Mouse (Mus musculus): ENCODE data around the gene Cnga1. TPM values are rescaled to one million over a fixed set of nuclear protein-coding genes. Genes with fewer than 3 reads are reported as not detected.

Cnga1 gene
- total RNA-seq, 1 experiment: not detected

DNA sequence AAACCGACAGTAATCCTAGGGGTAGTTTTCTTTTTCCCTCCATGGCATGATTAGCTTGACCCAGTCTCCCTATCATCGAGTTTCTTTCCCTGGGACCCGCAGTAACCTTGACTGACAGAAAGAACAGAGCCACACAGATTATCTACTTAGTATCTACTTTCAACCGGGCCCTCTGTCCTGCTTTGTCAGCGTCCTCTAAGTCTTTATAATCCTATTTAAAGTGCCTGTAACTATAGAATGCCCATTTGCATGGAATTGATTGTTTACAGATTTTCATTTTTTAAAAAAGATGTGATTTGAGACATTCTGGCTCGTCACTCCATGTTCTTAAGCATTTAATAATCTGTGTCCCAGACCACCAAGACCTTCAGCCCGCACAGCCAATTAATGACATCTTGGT is 420 bp downstream of the Cnga1 start:
- DNase-seq (ENCODE audit: low read depth, low spot score): no peak
- no peaks in the 10 kb centered on the region for H3K9me3 ChIP-seq (ENCODE audit: control insufficient read depth, insufficient read depth, low read depth, low read length)
- in situ Hi-C loops (cut with MboI; ENCODE audit: low sequenced_read_pairs in 2 of 2, unreplicated experiment in 2 of 2): no loop called here
- H3K4me1 ChIP-seq (ENCODE audit: control insufficient read depth in 2 of 2, insufficient read depth in 2 of 2, low read length in 2 of 2, poor library complexity in 1 of 2): peaks cover 1 to 5% of the 10 kb centered on the region in 2 experiments; a peak in 2 of 4 replicates
- H3K36me3 ChIP-seq (ENCODE audit: control insufficient read depth, insufficient read depth, low read length, poor library complexity, severe bottlenecking): no peaks in the 10 kb centered on the region
- no peak overlapping the region for H3K4me3 ChIP-seq (ENCODE audit: insufficient read depth in 1 of 2, low read depth in 1 of 2, low read length in 2 of 2, poor library complexity in 1 of 2, severe bottlenecking in 1 of 2)
- H3K27ac ChIP-seq (ENCODE audit: insufficient read depth, low read depth, low read length, poor library complexity, severe bottlenecking): no peak overlapping the region
- TF ChIP-seq ZNF384 (IDR thresholded peaks at IDR 0.05; ENCODE audit: low read depth, low read length): no peak
- TF ChIP-seq MAFK (IDR thresholded peaks at IDR 0.05; ENCODE audit: insufficient read depth, low read depth, low read length): no peak
- TF ChIP-seq ZC3H11A (IDR thresholded peaks at IDR 0.05; ENCODE audit: borderline replicate concordance, low read depth, low read length): no peak
- no peak for TF ChIP-seq CHD2 (IDR thresholded peaks at IDR 0.05; ENCODE audit: low read depth, low read length)
- TF ChIP-seq HCFC1 (IDR thresholded peaks at IDR 0.05; ENCODE audit: borderline replicate concordance, insufficient read depth, low read length): no peak
- no peak overlapping the region for H3K9ac ChIP-seq (ENCODE audit: insufficient read depth, low read depth, low read length, poor library complexity, severe bottlenecking)

GRCm38 (mm10) chr5:72640072-72640471 is 4.0 kb downstream of the Cnga1 start:
- Histone ChIP-seq H3K4me3 (ENCODE audit: insufficient read depth in 1 of 2, low read depth in 1 of 2, low read length in 2 of 2, poor library complexity in 1 of 2, severe bottlenecking in 1 of 2) (no peak overlapping the region), H3K9me3 (ENCODE audit: control insufficient read depth, insufficient read depth, low read depth, low read length) (no peaks in the 10 kb centered on the region), H3K27ac (ENCODE audit: insufficient read depth, low read depth, low read length, poor library complexity, severe bottlenecking) (no peak overlapping the region), H3K9ac (ENCODE audit: insufficient read depth, low read depth, low read length, poor library complexity, severe bottlenecking) (no peak overlapping the region), H3K4me1 (ENCODE audit: control insufficient read depth in 2 of 2, insufficient read depth in 2 of 2, low read length in 2 of 2, poor library complexity in 1 of 2) (no peaks in the 10 kb centered on the region), H3K36me3 (ENCODE audit: control insufficient read depth, insufficient read depth, low read length, poor library complexity, severe bottlenecking) (no peaks in the 10 kb centered on the region)
- DNase-seq (ENCODE audit: low read depth, low spot score): no peak
- in situ Hi-C loops (cut with MboI; ENCODE audit: low sequenced_read_pairs in 2 of 2, unreplicated experiment in 2 of 2): no loop called here
- no peak for TF ChIP-seq CHD2 (IDR thresholded peaks at IDR 0.05; ENCODE audit: low read depth, low read length)
- TF ChIP-seq MAFK (IDR thresholded peaks at IDR 0.05; ENCODE audit: insufficient read depth, low read depth, low read length): no peak
- no peak for TF ChIP-seq ZNF384 (IDR thresholded peaks at IDR 0.05; ENCODE audit: low read depth, low read length)
- TF ChIP-seq HCFC1 (IDR thresholded peaks at IDR 0.05; ENCODE audit: borderline replicate concordance, insufficient read depth, low read length): no peak
- TF ChIP-seq ZC3H11A (IDR thresholded peaks at IDR 0.05; ENCODE audit: borderline replicate concordance, low read depth, low read length): no peak

DNA sequence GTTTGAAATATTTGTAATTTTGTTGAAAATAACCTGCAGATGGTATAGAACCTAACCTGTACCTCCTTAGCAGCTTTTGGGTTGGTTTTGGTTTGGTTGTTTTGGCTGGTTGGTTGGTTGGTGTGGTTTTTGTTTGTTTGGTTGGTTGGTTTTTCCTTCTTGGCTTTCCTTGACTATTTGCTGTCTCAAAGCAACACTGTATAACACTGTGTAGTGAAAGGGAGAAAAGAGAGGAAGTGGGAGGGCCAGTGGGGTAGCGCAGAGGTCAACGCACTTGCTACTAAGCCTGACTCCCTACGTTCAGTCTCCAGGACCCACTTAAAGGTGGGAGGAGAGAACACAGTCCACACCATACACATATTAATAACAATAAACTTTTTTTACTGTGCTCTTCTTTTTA is 7.5 kb downstream of the Cnga1 start:
- H3K4me3 ChIP-seq (ENCODE audit: insufficient read depth in 1 of 2, low read depth in 1 of 2, low read length in 2 of 2, poor library complexity in 1 of 2, severe bottlenecking in 1 of 2): no peak overlapping the region

GRCm38 (mm10) chr5:72636122-72636521 is 8.0 kb downstream of the Cnga1 start:
- TF ChIP-seq MAFK (IDR thresholded peaks at IDR 0.05; ENCODE audit: insufficient read depth, low read depth, low read length) (no peak), HCFC1 (IDR thresholded peaks at IDR 0.05; ENCODE audit: borderline replicate concordance, insufficient read depth, low read length) (no peak), ZC3H11A (IDR thresholded peaks at IDR 0.05; ENCODE audit: borderline replicate concordance, low read depth, low read length) (no peak), CHD2 (IDR thresholded peaks at IDR 0.05; ENCODE audit: low read depth, low read length) (no peak), ZNF384 (IDR thresholded peaks at IDR 0.05; ENCODE audit: low read depth, low read length) (no peak)
- in situ Hi-C loops (cut with MboI; ENCODE audit: low sequenced_read_pairs in 2 of 2, unreplicated experiment in 2 of 2): no loop called here
- Histone ChIP-seq H3K36me3 (ENCODE audit: control insufficient read depth, insufficient read depth, low read length, poor library complexity, severe bottlenecking) (no peaks in the 10 kb centered on the region), H3K9ac (ENCODE audit: insufficient read depth, low read depth, low read length, poor library complexity, severe bottlenecking) (no peak overlapping the region), H3K9me3 (ENCODE audit: control insufficient read depth, insufficient read depth, low read depth, low read length) (no peaks in the 10 kb centered on the region), H3K4me3 (ENCODE audit: insufficient read depth in 1 of 2, low read depth in 1 of 2, low read length in 2 of 2, poor library complexity in 1 of 2, severe bottlenecking in 1 of 2) (no peak overlapping the region), H3K4me1 (ENCODE audit: control insufficient read depth in 2 of 2, insufficient read depth in 2 of 2, low read length in 2 of 2, poor library complexity in 1 of 2) (no peaks in the 10 kb centered on the region), H3K27ac (ENCODE audit: insufficient read depth, low read depth, low read length, poor library complexity, severe bottlenecking) (no peak overlapping the region)
- DNase-seq (ENCODE audit: low read depth, low spot score): no peak

More for the DNA sequence above, 7.5 kb downstream of the Cnga1 start:
- H3K9ac ChIP-seq (ENCODE audit: insufficient read depth, low read depth, low read length, poor library complexity, severe bottlenecking): no peak overlapping the region
- no peak for DNase-seq (ENCODE audit: low read depth, low spot score)
- H3K4me1 ChIP-seq (ENCODE audit: control insufficient read depth in 2 of 2, insufficient read depth in 2 of 2, low read length in 2 of 2, poor library complexity in 1 of 2): no peaks in the 10 kb centered on the region
- in situ Hi-C loops (cut with MboI; ENCODE audit: low sequenced_read_pairs in 2 of 2, unreplicated experiment in 2 of 2): no loop called here
- no peaks in the 10 kb centered on the region for H3K9me3 ChIP-seq (ENCODE audit: control insufficient read depth, insufficient read depth, low read depth, low read length)
- H3K27ac ChIP-seq (ENCODE audit: insufficient read depth, low read depth, low read length, poor library complexity, severe bottlenecking): no peak overlapping the region
- TF ChIP-seq HCFC1 (IDR thresholded peaks at IDR 0.05; ENCODE audit: borderline replicate concordance, insufficient read depth, low read length): no peak
- TF ChIP-seq MAFK (IDR thresholded peaks at IDR 0.05; ENCODE audit: insufficient read depth, low read depth, low read length): no peak
- no peak for TF ChIP-seq ZC3H11A (IDR thresholded peaks at IDR 0.05; ENCODE audit: borderline replicate concordance, low read depth, low read length)
- TF ChIP-seq ZNF384 (IDR thresholded peaks at IDR 0.05; ENCODE audit: low read depth, low read length): no peak
- no peak for TF ChIP-seq CHD2 (IDR thresholded peaks at IDR 0.05; ENCODE audit: low read depth, low read length)
- H3K36me3 ChIP-seq (ENCODE audit: control insufficient read depth, insufficient read depth, low read length, poor library complexity, severe bottlenecking): no peaks in the 10 kb centered on the region

DNA sequence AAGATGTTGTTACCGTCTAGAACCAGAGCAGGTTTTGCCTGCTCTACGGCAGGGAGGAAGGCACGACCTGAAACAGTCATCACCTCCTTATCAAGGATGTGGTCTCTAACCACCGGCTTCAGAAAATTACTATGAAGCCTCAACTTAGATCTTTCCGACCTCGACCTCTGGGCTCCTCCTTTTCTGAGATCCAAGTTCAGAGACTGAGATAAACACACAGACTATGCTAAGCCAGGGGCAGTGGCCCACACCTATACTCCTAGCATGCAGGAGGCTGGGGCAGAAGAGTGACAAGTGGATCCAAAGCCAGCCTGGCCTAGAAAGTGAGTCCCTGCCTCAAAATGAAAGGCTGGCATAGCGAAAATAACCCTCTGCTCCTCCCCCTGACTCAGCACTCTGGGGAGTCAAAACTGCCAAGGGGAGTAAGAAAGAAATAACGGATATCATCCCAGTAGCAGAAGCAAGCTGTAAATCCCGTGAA is 9.2 kb downstream of the Cnga1 start:
- Histone ChIP-seq H3K36me3 (ENCODE audit: control insufficient read depth, insufficient read depth, low read length, poor library complexity, severe bottlenecking) (no peaks in the 10 kb centered on the region), H3K4me1 (ENCODE audit: control insufficient read depth in 2 of 2, insufficient read depth in 2 of 2, low read length in 2 of 2, poor library complexity in 1 of 2) (no peaks in the 10 kb centered on the region), H3K4me3 (ENCODE audit: insufficient read depth in 1 of 2, low read depth in 1 of 2, low read length in 2 of 2, poor library complexity in 1 of 2, severe bottlenecking in 1 of 2) (no peak overlapping the region), H3K9ac (ENCODE audit: insufficient read depth, low read depth, low read length, poor library complexity, severe bottlenecking) (no peak overlapping the region), H3K9me3 (ENCODE audit: control insufficient read depth, insufficient read depth, low read depth, low read length) (no peaks in the 10 kb centered on the region), H3K27ac (ENCODE audit: insufficient read depth, low read depth, low read length, poor library complexity, severe bottlenecking) (no peak overlapping the region)
- TF ChIP-seq CHD2 (IDR thresholded peaks at IDR 0.05; ENCODE audit: low read depth, low read length) (no peak), MAFK (IDR thresholded peaks at IDR 0.05; ENCODE audit: insufficient read depth, low read depth, low read length) (no peak)
- in situ Hi-C loops (cut with MboI; ENCODE audit: low sequenced_read_pairs in 2 of 2, unreplicated experiment in 2 of 2): no loop called here
- DNase-seq (ENCODE audit: low read depth, low spot score): no peak
